Mouse (Mus musculus) thymus, adult 2 months (tissue): Measurements from ENCODE around the gene Wdr95.

ENCODE experiments used
- CTCF ChIP-seq: fragments of 200-500 bp; IDR thresholded peaks from 2 replicates; pipeline ENCODE4 v1.5.1; 2012; ENCODE audit warnings: mild to moderate bottlenecking, control low read depth, low read length, moderate library complexity, borderline replicate concordance; ENCODE audit not compliant: control insufficient read depth, poor library complexity, insufficient read depth; ENCODE audit errors: extremely low read depth
- POLR2A ChIP-seq: fragments of 200-500 bp; IDR thresholded peaks from 2 replicates; pipeline ENCODE4 v1.6.1; 2012; ENCODE audit warnings: mild to moderate bottlenecking, low read length, control low read depth, moderate library complexity; ENCODE audit not compliant: control insufficient read depth, poor library complexity, insufficient read depth; ENCODE audit errors: extremely low read depth

DNA sequence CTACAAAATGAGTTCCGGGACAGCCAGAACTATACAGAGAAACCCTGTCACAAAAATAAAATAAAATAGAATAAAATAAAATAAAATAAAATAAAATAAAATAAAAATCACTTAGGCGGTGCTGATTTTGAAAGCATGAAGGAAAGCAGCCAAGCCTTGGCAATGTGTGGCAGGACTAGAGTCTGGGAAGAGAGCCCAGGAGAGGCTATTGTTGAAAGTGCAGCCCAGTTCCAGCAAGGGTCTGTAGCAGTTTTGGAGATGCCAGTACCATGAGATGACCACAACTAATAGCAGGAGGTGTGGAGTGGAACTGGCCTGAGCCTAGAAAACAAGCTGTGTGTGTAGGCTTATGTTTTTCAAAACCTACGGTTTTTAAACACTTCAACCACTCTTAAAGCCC, 73.5 kb downstream of the Wdr95 start:
- TF ChIP-seq POLR2A (no peak), CTCF (no peak)
